40 mouse cellular contexts compared by ENCODE assay signal in the genomic region with DNA sequence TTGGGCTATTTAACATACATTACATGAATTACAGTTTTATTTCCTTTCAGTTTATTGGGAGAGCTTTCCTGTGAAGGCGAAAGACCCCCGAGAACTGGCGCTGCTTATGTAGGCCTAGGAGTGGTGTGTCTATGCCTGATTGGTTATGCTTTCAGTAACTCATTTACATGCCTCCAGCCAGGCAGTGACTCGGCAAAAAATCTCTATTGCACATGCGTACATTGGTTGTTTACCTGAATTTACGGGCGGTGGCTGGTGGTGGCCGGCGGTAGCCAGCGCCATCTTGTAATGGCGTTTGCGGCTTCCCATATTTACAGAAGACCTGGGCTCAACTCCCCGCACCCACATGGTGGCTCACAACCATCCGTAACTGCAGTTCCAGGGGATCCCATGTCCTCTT. TPM values are rescaled to one million over a fixed set of nuclear protein-coding genes. Genes with fewer than 3 reads are reported as not detected.
"Had no signal": no experiment of that assay in that cellular context is flagged by ENCODE, and none has a peak within 500 bp of the region (broad histone marks: within the 10 kb centered on the region; RNA-seq: fewer than 3 reads in every experiment).

No protein-coding gene starts in this region.

- H3K27ac ChIP-seq: gastrocnemius, adult 2 months; heart, adult 2 months; heart, embryonic 13.5 days; heart, embryonic 15.5 days; hindbrain, embryonic 13.5 days; hindbrain, embryonic 15.5 days; hindbrain, postnatal 0 days; layer of hippocampus, adult 2 months; limb, embryonic 10.5 days; limb, embryonic 12.5 days; liver, embryonic 13.5 days; liver, embryonic 15.5 days had no signal

- H3K9me3 ChIP-seq: heart, embryonic 15.5 days; hindbrain, embryonic 13.5 days; hindbrain, embryonic 15.5 days; limb, embryonic 10.5 days; limb, embryonic 12.5 days; liver, embryonic 15.5 days had no signal

- H3K4me3 ChIP-seq: gastrocnemius, adult 2 months; heart, adult 2 months; heart, embryonic 13.5 days; heart, embryonic 15.5 days; hindbrain, embryonic 13.5 days; hindbrain, embryonic 15.5 days; layer of hippocampus, adult 2 months; limb, embryonic 10.5 days; limb, embryonic 12.5 days; liver, embryonic 13.5 days; liver, embryonic 15.5 days had no signal

- H3K4me2 ChIP-seq: heart, embryonic 11.5 days; heart, embryonic 13.5 days; heart, embryonic 15.5 days; hindbrain, embryonic 13.5 days; hindbrain, embryonic 15.5 days; limb, embryonic 12.5 days; liver, embryonic 11.5 days; liver, embryonic 13.5 days; liver, embryonic 15.5 days had no signal

- H3K9ac ChIP-seq: heart, embryonic 13.5 days; heart, embryonic 15.5 days; hindbrain, embryonic 13.5 days; hindbrain, embryonic 15.5 days; limb, embryonic 12.5 days; liver, embryonic 13.5 days; liver, embryonic 15.5 days; liver, postnatal 0 days had no signal

- H3K27me3 ChIP-seq: hindbrain, embryonic 15.5 days had no signal

- H3K36me3 ChIP-seq: heart, embryonic 13.5 days; heart, embryonic 15.5 days; hindbrain, embryonic 13.5 days; hindbrain, embryonic 15.5 days; limb, embryonic 10.5 days; limb, embryonic 12.5 days; liver, embryonic 13.5 days; liver, embryonic 15.5 days had no signal

- ATAC-seq: hindbrain, postnatal 0 days; intestine, embryonic 16.5 days; liver, postnatal 0 days had no signal

- H3K4me1 ChIP-seq: heart, embryonic 13.5 days; heart, embryonic 15.5 days; hindbrain, embryonic 15.5 days; liver, embryonic 13.5 days; liver, embryonic 15.5 days had no signal

- DNase-seq: gastrocnemius, adult 2 months; gastrocnemius, postnatal 10 days; gastrocnemius, postnatal 25 days; heart, adult 11 months; heart, adult 2 months; heart, postnatal 14 days; heart, postnatal 36 days; kidney, adult 18-20 months; kidney, adult 8-10 months; kidney, postnatal 10 days; kidney, postnatal 25 days; kidney, postnatal 4 days; layer of hippocampus, postnatal 36 days; liver; liver, embryonic 13.5 days; liver, postnatal 0 days had no signal

RNA-seq across cellular contexts. Expression of a gene that starts 41.5 kb away (rescaled TPM):
- total RNA-seq: gastrocnemius, adult 2 months; gastrocnemius, postnatal 10 days; gastrocnemius, postnatal 25 days; heart, adult 2 months; heart, postnatal 14 days; heart, postnatal 36 days; hematopoietic stem cell, adult 5-6 weeks; hindbrain, postnatal 0 days; layer of hippocampus, adult 2 months; layer of hippocampus, postnatal 14 days; layer of hippocampus, postnatal 36 days; left cerebral cortex, adult 18-20 months; left cerebral cortex, adult 8-10 months; left cerebral cortex, postnatal 10 days; left cerebral cortex, postnatal 36 days had no signal
- polyA plus RNA-seq: gonadal fat pad, adult 2 months; heart, adult 2 months; heart, embryonic 11.5 days; heart, embryonic 13.5 days; heart, embryonic 15.5 days; heart, postnatal 0 days; hindbrain, embryonic 11.5 days; hindbrain, embryonic 13.5 days; hindbrain, embryonic 15.5 days; hindbrain, postnatal 0 days; intestine, embryonic 14.5 days; intestine, embryonic 16.5 days; kidney, embryonic 14.5 days; limb, embryonic 10.5 days; limb, embryonic 12.5 days; limb, embryonic 14.5 days; liver, embryonic 11.5 days; liver, embryonic 13.5 days; liver, embryonic 15.5 days; liver, postnatal 0 days had no signal
